Mouse (Mus musculus) brown adipose tissue, adult 24 weeks (tissue): ENCODE results near the gene Prkag3. TPM values are rescaled to one million over a fixed set of nuclear protein-coding genes. Genes with fewer than 3 reads are reported as not detected.
A peak's percentile ranks its signal among the peaks of the same experiment; 100 is the strongest.

Experiments used
- H3K27ac ChIP-seq: fragments of 200-500 bp; replicated peaks from 2 replicates; pipeline ENCODE4 v1.5.1; 2012; ENCODE audit warnings: low read depth, mild to moderate bottlenecking, low read length
- H3K4me1 ChIP-seq: fragments of 200-500 bp; 2 replicates; pipeline ENCODE4 v1.6.1; 2012; ENCODE audit warnings: low read length, mixed read lengths; ENCODE audit not compliant: control insufficient read depth, insufficient read depth, insufficient read length
- H3K4me3 ChIP-seq: fragments of 200-500 bp; 2 replicates; pipeline ENCODE4 v1.5.1; 2012; ENCODE audit warnings: low read depth, mild to moderate bottlenecking, low read length, moderate library complexity; ENCODE audit not compliant: insufficient read depth
- polyA plus RNA-seq: library from polyadenylated mRNA; stranded (reverse); fragments of >200 nt; gene quantifications from 2 replicates; pipeline ENCODE4 v1.2.4, GENCODE M21; 2012; ENCODE audit not compliant: missing spikeins, insufficient read depth, insufficient read length

Gene Prkag3
- polyA plus RNA-seq, 1 experiment: 0.59 TPM

GRCm38 (mm10) chr1:74712461-74713098, 36.4 kb downstream of the Prkag3 start:
- Histone ChIP-seq H3K4me1 (peaks cover 7% of the 10 kb centered on the region; the same call in 1 of the 2 replicates), H3K27ac (peak overlapping the region; percentile 81), H3K4me3 (peak overlapping the region; percentile 74; the same call in 1 of the 2 replicates)

GRCm38 (mm10) chr1:74712046-74712445, 37.0 kb downstream of the Prkag3 start:
- no peak overlapping the region for H3K4me3 ChIP-seq
- H3K27ac ChIP-seq: peak overlapping the region; percentile 42; the same call in 1 of the 2 replicates
- peaks cover 7% of the 10 kb centered on the region; the same call in 1 of the 2 replicates for H3K4me1 ChIP-seq

- no peak overlapping the region for H3K27ac ChIP-seq
- H3K4me3 ChIP-seq: no peak overlapping the region
- H3K4me1 ChIP-seq: 0 out of 2 replicates have a peak, but pooled peaks cover 2% of the 10 kb centered on the region
These were observed 39.5 kb downstream of the Prkag3 start for GRCm38 (mm10) chr1:74709566-74709965.

- no peaks in the 10 kb centered on the region for H3K4me1 ChIP-seq
- no peak overlapping the region for H3K27ac ChIP-seq
- H3K4me3 ChIP-seq: no peak overlapping the region
These were observed 44.0 kb downstream of the Prkag3 start for GRCm38 (mm10) chr1:74705016-74705415.

GRCm38 (mm10) chr1:74704156-74704555, 44.9 kb downstream of the Prkag3 start:
- Histone ChIP-seq H3K27ac (no peak overlapping the region), H3K4me1 (no peaks in the 10 kb centered on the region), H3K4me3 (no peak overlapping the region)

- Histone ChIP-seq H3K4me1 (0 out of 2 replicates have a peak, but pooled peaks cover 3% of the 10 kb centered on the region), H3K4me3 (no peak overlapping the region), H3K27ac (no peak overlapping the region)
These were observed 46.9 kb downstream of the Prkag3 start for GRCm38 (mm10) chr1:74702142-74702553.

- Histone ChIP-seq H3K4me1 (0 out of 2 replicates have a peak, but pooled peaks cover 3% of the 10 kb centered on the region), H3K27ac (peak overlapping the region; percentile 62), H3K4me3 (no peak overlapping the region)
These were observed 50.2 kb downstream of the Prkag3 start for GRCm38 (mm10) chr1:74698791-74699190.

- Histone ChIP-seq H3K4me1 (0 out of 2 replicates have a peak, but pooled peaks cover 3% of the 10 kb centered on the region), H3K4me3 (no peak overlapping the region), H3K27ac (peak overlapping the region; percentile 62)
These were observed 50.7 kb downstream of the Prkag3 start for GRCm38 (mm10) chr1:74698353-74698752.

GRCm38 (mm10) chr1:74697416-74697815, 51.6 kb downstream of the Prkag3 start:
- H3K4me1 ChIP-seq: 0 out of 2 replicates have a peak, but pooled peaks cover 3% of the 10 kb centered on the region
- no peak overlapping the region for H3K27ac ChIP-seq
- H3K4me3 ChIP-seq: no peak overlapping the region

GRCm38 (mm10) chr1:74695836-74696235, 53.2 kb downstream of the Prkag3 start:
- Histone ChIP-seq H3K4me3 (no peak overlapping the region), H3K4me1 (0 out of 2 replicates have a peak, but pooled peaks cover 3% of the 10 kb centered on the region), H3K27ac (no peak overlapping the region)

- Histone ChIP-seq H3K4me3 (no peak overlapping the region), H3K27ac (no peak overlapping the region)
These were observed 55.0 kb downstream of the Prkag3 start for GRCm38 (mm10) chr1:74693891-74694583.

More at GRCm38 (mm10) chr1:74693891-74694583, 55.0 kb downstream of the Prkag3 start:
- H3K4me1 ChIP-seq: 0 out of 2 replicates have a peak, but pooled peaks cover 3% of the 10 kb centered on the region

Other genes starting within 250 kb of the Prkag3 start
- 9.7 and 9.8 TPM in 2 replicates for gene Cnot9, start 243.2 kb downstream of the Prkag3 start, polyA plus RNA-seq
- 1.1 TPM in 1 of 2 replicates, not detected in the other for gene Plcd4, start 206.3 kb downstream of the Prkag3 start, polyA plus RNA-seq
- gene Usp37, start 204.9 kb downstream of the Prkag3 start, polyA plus RNA-seq: 3.4 and 3.6 TPM in 2 replicates
- gene Zfp142, start 161.0 kb downstream of the Prkag3 start, polyA plus RNA-seq: 5.1 and 6.1 TPM in 2 replicates
- 31.4 and 36.9 TPM in 2 replicates for gene Bcs1l, start 160.9 kb downstream of the Prkag3 start, polyA plus RNA-seq
- 15.5 and 21.6 TPM in 2 replicates for gene Rnf25, start 147.8 kb downstream of the Prkag3 start, polyA plus RNA-seq
- 0.58 and 1.5 TPM in 2 replicates for gene Stk36, start 147.8 kb downstream of the Prkag3 start, polyA plus RNA-seq
- 6.2 and 9.6 TPM in 2 replicates for gene Ttll4, start 87.5 kb downstream of the Prkag3 start, polyA plus RNA-seq
- gene Cyp27a1, start 35.6 kb downstream of the Prkag3 start, polyA plus RNA-seq: 40.2 and 90.5 TPM in 2 replicates
- gene Wnt6, start 22.7 kb upstream of the Prkag3 start, polyA plus RNA-seq: not detected in 2 replicates
- not detected in 2 replicates for gene Wnt10a, start 42.3 kb upstream of the Prkag3 start, polyA plus RNA-seq
- gene Cdk5r2, start 105.7 kb upstream of the Prkag3 start, polyA plus RNA-seq: not detected in 2 replicates
- gene Fev, start 136.2 kb upstream of the Prkag3 start, polyA plus RNA-seq: not detected in 2 replicates
- gene Cryba2, start 143.9 kb upstream of the Prkag3 start, polyA plus RNA-seq: not detected in 2 replicates
- not detected in 2 replicates for gene Cfap65, start 186.4 kb upstream of the Prkag3 start, polyA plus RNA-seq
- not detected in 2 replicates for gene Ihh, start 202.5 kb upstream of the Prkag3 start, polyA plus RNA-seq